Mouse (Mus musculus): ENCODE results near the gene Hdlbp. TPM values are rescaled to one million over a fixed set of nuclear protein-coding genes. Genes with fewer than 3 reads are reported as not detected.
"Not testable (repeated sequence)": the region's sequence is repeated elsewhere in the genome, so short reads cannot be mapped to it uniquely, and the experiment has no call there.

Gene Hdlbp
- polyA plus RNA-seq (2014; fragmentation: Nextera tagmentation; extraction: Ambion mirVana): 87.1 and 92.4 TPM in 2 replicates

DNA sequence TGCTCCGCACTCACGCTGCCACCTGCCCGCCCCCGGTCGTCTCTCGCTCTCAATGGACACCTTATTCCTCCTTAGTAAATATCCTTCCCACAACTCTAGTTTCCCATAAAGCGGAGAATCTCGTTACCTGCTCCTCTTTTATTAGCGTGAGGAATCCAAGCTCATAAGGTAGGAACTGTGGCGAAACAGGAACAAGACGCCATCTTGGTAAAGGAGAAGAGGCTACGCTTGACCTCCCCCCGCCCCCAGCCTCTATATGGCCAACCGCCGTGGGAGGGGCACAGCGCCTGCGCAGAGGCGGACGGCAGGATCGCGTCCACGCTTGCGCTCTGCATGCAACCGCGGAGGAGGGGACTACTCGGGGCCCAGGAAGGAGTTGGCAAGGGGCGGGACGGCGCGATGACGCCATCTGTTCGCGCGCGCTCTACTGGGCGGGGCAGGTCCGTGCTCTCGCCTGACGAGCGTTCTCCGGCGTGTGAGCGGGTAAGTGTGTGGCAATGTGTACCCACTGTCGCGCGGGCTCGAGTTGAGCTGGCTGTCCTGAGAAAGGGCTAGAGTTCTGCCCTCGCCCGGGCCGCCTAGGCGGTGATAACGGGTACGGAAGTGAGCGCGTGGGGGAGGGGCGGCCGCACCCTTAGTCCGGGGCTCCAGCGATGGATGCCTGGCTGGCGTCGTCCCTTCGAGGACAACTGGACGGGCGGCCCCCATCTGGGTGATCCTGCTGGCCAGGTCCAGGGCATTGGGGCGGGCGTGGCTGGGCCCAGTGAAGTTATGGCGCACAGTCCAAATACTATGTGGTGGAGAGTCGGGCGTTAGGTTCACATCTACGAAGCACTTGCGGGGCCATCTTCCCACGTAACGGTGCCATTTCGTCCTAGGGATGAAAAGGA, at the start of gene Hdlbp:
Gene Hdlbp, minus strand, starts transcription at position 230 of the 890 bp plus-strand sequence.
- peak within 1 kb of the TSS; percentile 83 for H3K9ac ChIP-seq (ENCODE audit: low read length)
- peaks cover 3% of the 10 kb centered on the region for H3K4me1 ChIP-seq (replicated peaks; ENCODE audit: control insufficient read depth, insufficient read depth, low read length)
- H3K27me3 ChIP-seq (ENCODE audit: control insufficient read depth, insufficient read depth, low read length): no peaks in the 10 kb centered on the region
- H3K27ac ChIP-seq (ENCODE audit: low read depth, low read length): peak within 1 kb of the TSS; percentile 85
- H3K4me2 ChIP-seq (ENCODE audit: low read depth, low read length, severe bottlenecking): peak within 1 kb of the TSS; percentile 72
- ATAC-seq (replicated peaks; ENCODE audit: low FRiP score) (peak; percentile 94), DNase-seq (ENCODE audit: low spot score) (peak; percentile 100)
- WGBS: under 1% methylated on average over 74 of the region's 74 CpGs
- H3K9me3 ChIP-seq (ENCODE audit: control insufficient read depth, low read length): no peaks in the 10 kb centered on the region
- H3K4me3 ChIP-seq (ENCODE audit: low read depth, low read length): peak within 1 kb of the TSS; percentile 82
- no peaks in the 10 kb centered on the region for H3K36me3 ChIP-seq (ENCODE audit: control insufficient read depth, insufficient read depth, low read length)

DNA sequence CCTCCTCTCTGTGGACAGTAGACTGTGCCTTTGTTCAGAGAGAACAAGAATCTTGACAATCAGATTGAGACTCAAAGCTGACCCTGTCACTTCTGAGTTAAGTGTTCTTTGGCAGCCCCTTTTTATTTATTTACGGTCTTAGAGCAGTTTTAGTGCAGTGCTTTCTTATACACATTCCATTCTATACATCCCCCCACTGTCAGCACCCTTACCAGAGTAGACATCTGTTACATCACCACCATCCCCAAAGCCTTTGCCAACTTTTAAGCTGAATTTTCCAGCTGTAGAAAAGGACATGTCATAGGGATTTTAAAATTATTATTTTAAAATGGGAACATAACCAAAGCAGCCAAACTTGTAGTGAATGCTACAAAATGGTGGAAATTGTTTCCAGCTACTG, 43.7 kb upstream of the Hdlbp start:
- H3K4me3 ChIP-seq (ENCODE audit: low read depth, low read length): no peak overlapping the region
- no peaks in the 10 kb centered on the region for H3K4me1 ChIP-seq (replicated peaks; ENCODE audit: control insufficient read depth, insufficient read depth, low read length)
- no peaks in the 10 kb centered on the region for H3K27me3 ChIP-seq (ENCODE audit: control insufficient read depth, insufficient read depth, low read length)
- H3K9me3 ChIP-seq (ENCODE audit: control insufficient read depth, low read length): no peaks in the 10 kb centered on the region
- H3K27ac ChIP-seq (ENCODE audit: low read depth, low read length): no peak overlapping the region
- H3K36me3 ChIP-seq (ENCODE audit: control insufficient read depth, insufficient read depth, low read length): no peaks in the 10 kb centered on the region
- H3K9ac ChIP-seq (ENCODE audit: low read length): no peak overlapping the region
- 86% methylated on average over 1 of the region's 1 CpGs for WGBS
- ATAC-seq (replicated peaks; ENCODE audit: low FRiP score) (no peak), DNase-seq (ENCODE audit: low spot score) (no peak)
- no peak overlapping the region for H3K4me2 ChIP-seq (ENCODE audit: low read depth, low read length, severe bottlenecking)

DNA sequence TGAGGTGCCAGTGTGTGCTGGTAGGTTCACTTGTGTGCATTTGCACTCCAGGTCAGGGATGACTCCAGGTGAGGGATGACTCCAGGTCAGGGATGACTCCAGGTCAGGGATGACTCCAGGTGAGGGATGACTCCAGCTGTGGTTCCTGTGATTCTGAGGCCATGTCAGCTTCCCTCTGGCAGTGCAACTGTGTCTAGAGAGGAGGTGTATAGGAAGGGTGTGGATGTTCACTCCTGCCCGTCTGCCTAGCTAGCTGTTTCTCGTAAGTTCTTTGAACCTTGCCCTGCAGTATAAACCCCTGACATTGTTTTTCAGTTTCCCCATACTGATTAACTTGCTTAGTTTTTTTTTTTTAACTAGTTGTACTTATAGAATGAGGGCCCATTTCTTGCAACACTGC, 42.9 kb upstream of the Hdlbp start:
- H3K27ac ChIP-seq (ENCODE audit: low read depth, low read length): no peak overlapping the region
- no peaks in the 10 kb centered on the region for H3K36me3 ChIP-seq (ENCODE audit: control insufficient read depth, insufficient read depth, low read length)
- no peak overlapping the region for H3K4me3 ChIP-seq (ENCODE audit: low read depth, low read length)
- no peak overlapping the region for H3K9ac ChIP-seq (ENCODE audit: low read length)
- WGBS: 82% methylated on average over 2 of the region's 2 CpGs
- no peak for DNase-seq (ENCODE audit: low spot score)
- H3K4me1 ChIP-seq (replicated peaks; ENCODE audit: control insufficient read depth, insufficient read depth, low read length): no peaks in the 10 kb centered on the region
- no peaks in the 10 kb centered on the region for H3K9me3 ChIP-seq (ENCODE audit: control insufficient read depth, low read length)
- no peak overlapping the region for H3K4me2 ChIP-seq (ENCODE audit: low read depth, low read length, severe bottlenecking)
- H3K27me3 ChIP-seq (ENCODE audit: control insufficient read depth, insufficient read depth, low read length): no peaks in the 10 kb centered on the region
- ATAC-seq (replicated peaks; ENCODE audit: low FRiP score): no peak

- 76% methylated on average over 14 of the region's 14 CpGs for WGBS
- H3K27ac ChIP-seq (ENCODE audit: low read depth, low read length): no peak overlapping the region
- H3K4me1 ChIP-seq (replicated peaks; ENCODE audit: control insufficient read depth, insufficient read depth, low read length): peaks cover 7% of the 10 kb centered on the region
- no peak overlapping the region for H3K4me2 ChIP-seq (ENCODE audit: low read depth, low read length, severe bottlenecking)
- no peak for ATAC-seq (replicated peaks; ENCODE audit: low FRiP score)
- no peak overlapping the region for H3K4me3 ChIP-seq (ENCODE audit: low read depth, low read length)
- H3K27me3 ChIP-seq (ENCODE audit: control insufficient read depth, insufficient read depth, low read length): no peaks in the 10 kb centered on the region
- DNase-seq (ENCODE audit: low spot score): no peak
- no peaks in the 10 kb centered on the region for H3K9me3 ChIP-seq (ENCODE audit: control insufficient read depth, low read length)
- no peaks in the 10 kb centered on the region for H3K36me3 ChIP-seq (ENCODE audit: control insufficient read depth, insufficient read depth, low read length)
- no peak overlapping the region for H3K9ac ChIP-seq (ENCODE audit: low read length)
Measured at GRCm38 (mm10) chr1:93513221-93513620, 34.6 kb upstream of the Hdlbp start.

GRCm38 (mm10) chr1:93512351-93512690, 33.7 kb upstream of the Hdlbp start:
- peak overlapping the region; percentile 60 for H3K4me3 ChIP-seq (ENCODE audit: low read depth, low read length)
- peak overlapping the region; percentile 72 for H3K9ac ChIP-seq (ENCODE audit: low read length)
- DNase-seq (ENCODE audit: low spot score) (no peak), ATAC-seq (replicated peaks; ENCODE audit: low FRiP score) (no peak; the same call in none of the 2 replicates)
- H3K9me3 ChIP-seq (ENCODE audit: control insufficient read depth, low read length): no peaks in the 10 kb centered on the region
- H3K27ac ChIP-seq (ENCODE audit: low read depth, low read length): no peak overlapping the region
- peak overlapping the region; percentile 83 for H3K4me2 ChIP-seq (ENCODE audit: low read depth, low read length, severe bottlenecking)
- H3K27me3 ChIP-seq (ENCODE audit: control insufficient read depth, insufficient read depth, low read length): no peaks in the 10 kb centered on the region
- H3K36me3 ChIP-seq (ENCODE audit: control insufficient read depth, insufficient read depth, low read length): no peaks in the 10 kb centered on the region
- 0% methylated on average over 15 of the region's 15 CpGs for WGBS
- H3K4me1 ChIP-seq (replicated peaks; ENCODE audit: control insufficient read depth, insufficient read depth, low read length): peaks cover 7% of the 10 kb centered on the region

DNA sequence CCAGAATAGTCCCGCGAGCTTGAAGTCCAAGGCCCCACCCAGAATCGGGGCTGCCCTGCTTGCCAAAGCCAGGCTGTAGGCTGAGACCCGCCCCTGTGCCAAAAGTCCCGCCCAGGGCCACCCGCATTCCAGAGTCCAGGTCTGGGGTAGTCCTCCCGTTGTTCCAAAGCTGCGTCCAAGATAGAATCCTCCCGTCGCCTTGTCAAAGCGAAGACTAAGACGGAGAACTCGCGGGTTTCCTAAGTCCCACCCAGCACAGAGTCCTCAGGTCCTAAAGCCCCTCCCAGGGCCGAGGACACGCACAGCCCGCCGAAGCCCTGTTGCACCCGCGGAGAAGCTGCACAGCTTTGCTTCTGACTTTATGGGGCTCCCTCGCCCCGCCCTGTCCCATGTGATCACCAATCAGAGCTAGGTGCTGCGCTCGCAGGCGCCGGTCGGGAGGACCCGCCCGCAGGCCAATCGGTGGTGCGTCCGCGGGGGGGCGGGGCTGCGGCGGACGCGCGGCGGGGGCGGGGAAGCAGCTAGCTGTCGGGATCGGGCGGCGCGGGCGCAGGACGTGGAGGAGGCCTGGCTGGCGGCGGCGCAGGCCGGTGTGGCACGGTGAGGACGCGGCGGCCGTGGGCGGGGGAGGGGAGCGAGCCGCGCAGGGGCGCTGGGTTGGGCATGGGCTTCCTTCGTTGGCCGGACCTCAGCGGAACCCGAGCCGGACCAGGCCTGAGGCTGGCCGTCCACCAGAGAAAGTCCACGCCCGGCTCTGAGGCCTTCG, 33.2 kb upstream of the Hdlbp start, which contains the start of gene Farp2:
Gene Farp2, plus strand, starts transcription at position 495 of the 766 bp plus-strand sequence.
- Histone ChIP-seq H3K27me3 (ENCODE audit: control insufficient read depth, insufficient read depth, low read length) (no peaks in the 10 kb centered on the region), H3K36me3 (ENCODE audit: control insufficient read depth, insufficient read depth, low read length) (no peaks in the 10 kb centered on the region), H3K4me2 (ENCODE audit: low read depth, low read length, severe bottlenecking) (peak within 1 kb of the TSS; percentile 83), H3K27ac (ENCODE audit: low read depth, low read length) (peak within 1 kb of the TSS; percentile 37), H3K4me3 (ENCODE audit: low read depth, low read length) (peak within 1 kb of the TSS; percentile 60), H3K9me3 (ENCODE audit: control insufficient read depth, low read length) (no peaks in the 10 kb centered on the region), H3K4me1 (replicated peaks; ENCODE audit: control insufficient read depth, insufficient read depth, low read length) (peaks cover 7% of the 10 kb centered on the region), H3K9ac (ENCODE audit: low read length) (peak within 1 kb of the TSS; percentile 72)
- ATAC-seq (replicated peaks; ENCODE audit: low FRiP score) (peak; percentile 98), DNase-seq (ENCODE audit: low spot score) (peak; percentile 97)
- WGBS: under 1% methylated on average over 70 of the region's 71 CpGs

- not testable (repeated sequence) for H3K27ac ChIP-seq (ENCODE audit: low read depth, low read length); H3K4me1 ChIP-seq (replicated peaks; ENCODE audit: control insufficient read depth, insufficient read depth, low read length); DNase-seq (ENCODE audit: low spot score); H3K27me3 ChIP-seq (ENCODE audit: control insufficient read depth, insufficient read depth, low read length); H3K9me3 ChIP-seq (ENCODE audit: control insufficient read depth, low read length); H3K4me2 ChIP-seq (ENCODE audit: low read depth, low read length, severe bottlenecking); H3K4me3 ChIP-seq (ENCODE audit: low read depth, low read length); H3K36me3 ChIP-seq (ENCODE audit: control insufficient read depth, insufficient read depth, low read length); H3K9ac ChIP-seq (ENCODE audit: low read length); ATAC-seq (replicated peaks; ENCODE audit: low FRiP score)
- WGBS: 83% methylated on average over 1 of the region's 1 CpGs
Measured at GRCm38 (mm10) chr1:93508576-93508975, 30.0 kb upstream of the Hdlbp start.

- Histone ChIP-seq H3K27ac (ENCODE audit: low read depth, low read length) (no peak overlapping the region), H3K27me3 (ENCODE audit: control insufficient read depth, insufficient read depth, low read length) (no peaks in the 10 kb centered on the region), H3K36me3 (ENCODE audit: control insufficient read depth, insufficient read depth, low read length) (peaks cover 2% of the 10 kb centered on the region; the same call in 1 of the 2 replicates), H3K9ac (ENCODE audit: low read length) (no peak overlapping the region), H3K9me3 (ENCODE audit: control insufficient read depth, low read length) (no peaks in the 10 kb centered on the region), H3K4me2 (ENCODE audit: low read depth, low read length, severe bottlenecking) (no peak overlapping the region), H3K4me1 (replicated peaks; ENCODE audit: control insufficient read depth, insufficient read depth, low read length) (peaks cover 1% of the 10 kb centered on the region; the same call in 1 of the 2 replicates), H3K4me3 (ENCODE audit: low read depth, low read length) (no peak overlapping the region)
- 67% methylated on average over 10 of the region's 10 CpGs for WGBS
- DNase-seq (ENCODE audit: low spot score) (peak; percentile 57), ATAC-seq (replicated peaks; ENCODE audit: low FRiP score) (no peak)
Measured at GRCm38 (mm10) chr1:93506944-93507676, 28.5 kb upstream of the Hdlbp start.
